Mouse (Mus musculus) midbrain, embryonic 16.5 days (tissue): ENCODE measurements around the gene Scaf1. TPM values are rescaled to one million over a fixed set of nuclear protein-coding genes. Genes with fewer than 3 reads are reported as not detected.

Experiments
- ATAC-seq: fragments of 200-750 bp; cut with Nextera tagmentation; 2 replicates; pipeline ENCODE4 v1.8.0; 2017; ENCODE audit warnings: moderate TSS enrichment
- H3K27ac ChIP-seq: fragments of 300-500 bp; sonication (generic); 2 replicates; pipeline ENCODE4 v1.5.1; 2014; ENCODE audit warnings: mild to moderate bottlenecking, low read length, mixed read lengths
- H3K27me3 ChIP-seq: fragments of 300-500 bp; sonication (generic); 2 replicates; pipeline ENCODE4 v1.6.1; 2014; ENCODE audit warnings: low read depth, low read length, mixed read lengths; ENCODE audit not compliant: control insufficient read depth, insufficient read depth
- H3K36me3 ChIP-seq: fragments of 300-500 bp; sonication (generic); 2 replicates; pipeline ENCODE4 v1.6.1; 2014; ENCODE audit warnings: mild to moderate bottlenecking, low read length, moderate library complexity, mixed read lengths; ENCODE audit not compliant: control insufficient read depth, insufficient read depth
- H3K4me1 ChIP-seq: fragments of 300-500 bp; sonication (generic); 2 replicates; pipeline ENCODE4 v1.6.1; 2014; ENCODE audit warnings: mild to moderate bottlenecking, low read length, mixed read lengths; ENCODE audit not compliant: control insufficient read depth, insufficient read depth
- H3K4me2 ChIP-seq: fragments of 300-500 bp; sonication (generic); 2 replicates; pipeline ENCODE4 v1.6.1; 2014; ENCODE audit warnings: mild to moderate bottlenecking, low read length, mixed read lengths
- H3K4me3 ChIP-seq: fragments of 300-500 bp; sonication (generic); 2 replicates; pipeline ENCODE4 v1.5.1; 2014; ENCODE audit warnings: low read depth, mild to moderate bottlenecking, low read length, moderate library complexity, mixed read lengths
- H3K9ac ChIP-seq: fragments of 300-500 bp; sonication (generic); 2 replicates; pipeline ENCODE4 v1.6.1; 2014; ENCODE audit warnings: low read depth, low read length, mixed read lengths
- H3K9me3 ChIP-seq: fragments of 300-500 bp; sonication (generic); replicated peaks from 2 replicates; pipeline ENCODE4 v1.6.1; 2014; ENCODE audit warnings: mild to moderate bottlenecking, low read length, mixed read lengths; ENCODE audit not compliant: control insufficient read depth, poor library complexity, severe bottlenecking
- WGBS: fragments of 180-500 bp; shearing (Covaris S2); extraction: QIAGEN DNeasy Blood & Tissue Kit; methylation state at CpG from one replicate; pipeline ENCODE4 v1.1.7; 2014; 5-methylcytosine and 5-hydroxymethylcytosine counted together
- polyA plus RNA-seq: library from polyadenylated mRNA; unstranded; fragments of >200 nt; fragmentation: Nextera tagmentation; extraction: Ambion mirVana; gene quantifications from 2 replicates; pipeline ENCODE4 v1.2.1, GENCODE M21; 2015

The Scaf1 gene
- polyA plus RNA-seq, 1 experiment from 2014 or later = 42.4 TPM

GRCm38 (mm10) chr7:45008411-45008810 is 7.8 kb downstream of the Scaf1 start:
- ATAC-seq = no peak
- H3K4me1 ChIP-seq = no peaks in the 10 kb centered on the region; the same call in 1 of the 2 replicates
- no peak overlapping the region for H3K9ac ChIP-seq
- H3K4me3 ChIP-seq = no peak overlapping the region
- no peaks in the 10 kb centered on the region for H3K27me3 ChIP-seq
- H3K36me3 ChIP-seq = peaks cover 70% of the 10 kb centered on the region
- no peaks in the 10 kb centered on the region for H3K9me3 ChIP-seq
- 93% methylated on average over 19 of the region's 19 CpGs for WGBS
- no peak overlapping the region for H3K27ac ChIP-seq
- no peak overlapping the region for H3K4me2 ChIP-seq

GRCm38 (mm10) chr7:45007846-45008245 is 8.3 kb downstream of the Scaf1 start:
- H3K36me3 ChIP-seq = peaks cover 73% of the 10 kb centered on the region
- no peaks in the 10 kb centered on the region for H3K27me3 ChIP-seq
- no peaks in the 10 kb centered on the region; the same call in 1 of the 2 replicates for H3K4me1 ChIP-seq
- H3K27ac ChIP-seq = no peak overlapping the region
- no peak overlapping the region for H3K9ac ChIP-seq
- no peak overlapping the region for H3K4me3 ChIP-seq
- ATAC-seq = no peak
- H3K4me2 ChIP-seq = no peak overlapping the region
- H3K9me3 ChIP-seq = no peaks in the 10 kb centered on the region
- 97% methylated on average over 30 of the region's 30 CpGs for WGBS

GRCm38 (mm10) chr7:45007141-45007540 is 9.0 kb downstream of the Scaf1 start:
- no peaks in the 10 kb centered on the region for H3K27me3 ChIP-seq
- H3K27ac ChIP-seq = no peak overlapping the region
- no peaks in the 10 kb centered on the region for H3K9me3 ChIP-seq
- WGBS = 95% methylated on average over 29 of the region's 29 CpGs
- no peak for ATAC-seq
- peaks cover 71% of the 10 kb centered on the region for H3K36me3 ChIP-seq
- H3K4me1 ChIP-seq = no peaks in the 10 kb centered on the region
- no peak overlapping the region for H3K4me2 ChIP-seq
- no peak overlapping the region for H3K4me3 ChIP-seq
- H3K9ac ChIP-seq = no peak overlapping the region

GRCm38 (mm10) chr7:45006503-45006902 is 9.7 kb downstream of the Scaf1 start:
- no peak for ATAC-seq
- H3K27me3 ChIP-seq = no peaks in the 10 kb centered on the region
- 94% methylated on average over 12 of the region's 12 CpGs for WGBS

GRCm38 (mm10) chr7:45005321-45005992 is 10.7 kb downstream of the Scaf1 start:
- H3K9ac ChIP-seq = no peak overlapping the region
- no peaks in the 10 kb centered on the region for H3K4me1 ChIP-seq
- WGBS = 87% methylated on average over 6 of the region's 6 CpGs
- no peaks in the 10 kb centered on the region for H3K27me3 ChIP-seq
- no peaks in the 10 kb centered on the region for H3K9me3 ChIP-seq
- H3K4me3 ChIP-seq = no peak overlapping the region
- no peak overlapping the region for H3K27ac ChIP-seq
- peaks cover 70% of the 10 kb centered on the region for H3K36me3 ChIP-seq
- H3K4me2 ChIP-seq = no peak overlapping the region
- no peak for ATAC-seq

More at GRCm38 (mm10) chr7:45006503-45006902, 9.7 kb downstream of the Scaf1 start:
- no peak overlapping the region for H3K9ac ChIP-seq
- H3K4me2 ChIP-seq = no peak overlapping the region
- no peak overlapping the region for H3K4me3 ChIP-seq
- H3K4me1 ChIP-seq = no peaks in the 10 kb centered on the region
- H3K9me3 ChIP-seq = no peaks in the 10 kb centered on the region
- peaks cover 71% of the 10 kb centered on the region for H3K36me3 ChIP-seq
- H3K27ac ChIP-seq = no peak overlapping the region

- no peak overlapping the region for H3K4me3 ChIP-seq
- peaks cover under 1% of the 10 kb centered on the region; the same call in 1 of the 2 replicates for H3K4me1 ChIP-seq
- no peak overlapping the region for H3K27ac ChIP-seq
- H3K4me2 ChIP-seq = no peak overlapping the region
- H3K36me3 ChIP-seq = peaks cover 69% of the 10 kb centered on the region
- ATAC-seq = no peak
- WGBS = 85% methylated on average over 3 of the region's 3 CpGs
- no peaks in the 10 kb centered on the region for H3K9me3 ChIP-seq
- H3K9ac ChIP-seq = no peak overlapping the region
- no peaks in the 10 kb centered on the region for H3K27me3 ChIP-seq
Observed at GRCm38 (mm10) chr7:45004546-45004945, 11.6 kb downstream of the Scaf1 start.

GRCm38 (mm10) chr7:45002440-45002839 is 13.7 kb downstream of the Scaf1 start:
- H3K9ac ChIP-seq = no peak overlapping the region
- H3K4me2 ChIP-seq = no peak overlapping the region
- H3K4me3 ChIP-seq = no peak overlapping the region
- 94% methylated on average over 7 of the region's 7 CpGs for WGBS
- H3K36me3 ChIP-seq = peaks cover 54% of the 10 kb centered on the region
- no peaks in the 10 kb centered on the region for H3K27me3 ChIP-seq
- no peak for ATAC-seq
- H3K27ac ChIP-seq = no peak overlapping the region
- H3K9me3 ChIP-seq = no peaks in the 10 kb centered on the region
- H3K4me1 ChIP-seq = peaks cover 14% of the 10 kb centered on the region

- WGBS = 87% methylated on average over 21 of the region's 21 CpGs
- Histone ChIP-seq H3K4me1 (peaks cover 19% of the 10 kb centered on the region), H3K9ac (no peak overlapping the region), H3K4me3 (no peak overlapping the region), H3K4me2 (no peak overlapping the region), H3K36me3 (peaks cover 36% of the 10 kb centered on the region), H3K9me3 (no peaks in the 10 kb centered on the region), H3K27me3 (no peaks in the 10 kb centered on the region), H3K27ac (no peak overlapping the region)
- no peak for ATAC-seq
Observed at GRCm38 (mm10) chr7:45000539-45001114, 15.5 kb downstream of the Scaf1 start.

GRCm38 (mm10) chr7:44999753-45000152 is 16.4 kb downstream of the Scaf1 start:
- no peaks in the 10 kb centered on the region for H3K9me3 ChIP-seq
- peaks cover 30% of the 10 kb centered on the region for H3K36me3 ChIP-seq
- no peak overlapping the region for H3K27ac ChIP-seq
- no peak for ATAC-seq
- peaks cover 19% of the 10 kb centered on the region for H3K4me1 ChIP-seq
- H3K9ac ChIP-seq = no peak overlapping the region
- H3K4me2 ChIP-seq = no peak overlapping the region
- no peak overlapping the region for H3K4me3 ChIP-seq
- WGBS = 88% methylated on average over 11 of the region's 11 CpGs
- no peaks in the 10 kb centered on the region for H3K27me3 ChIP-seq
